Mouse (Mus musculus): ENCODE measurements around the gene Nsun7. TPM values are rescaled to one million over a fixed set of nuclear protein-coding genes. Genes with fewer than 3 reads are reported as not detected.

The Nsun7 gene
- polyA plus RNA-seq, 1 experiment from 2014 or later, result 0.52 TPM

DNA sequence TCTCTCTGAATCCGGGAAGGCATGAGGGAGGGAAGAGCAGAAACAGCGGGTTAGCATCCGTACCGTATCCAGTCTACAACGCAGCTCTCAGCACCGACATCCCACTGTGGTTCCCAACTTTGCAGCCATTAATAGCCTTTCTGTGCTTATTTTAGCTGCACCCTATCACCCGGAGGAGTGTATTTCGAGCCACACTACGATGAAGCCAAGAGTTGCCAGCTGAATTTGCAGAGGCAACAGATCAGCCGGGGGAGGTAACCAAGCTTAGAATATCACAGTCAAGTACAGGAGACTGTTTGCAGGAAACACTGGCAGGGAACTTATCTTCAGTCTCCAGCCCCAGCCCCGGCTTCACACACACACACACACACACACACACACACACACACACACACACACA lies 63.9 kb downstream of the Nsun7 start:
- no peak overlapping the region for H3K4me3 ChIP-seq (ENCODE audit: low read depth, low read length)
- no peaks in the 10 kb centered on the region for H3K27me3 ChIP-seq (ENCODE audit: control insufficient read depth, insufficient read depth, low read length)
- H3K9ac ChIP-seq (replicated peaks; ENCODE audit: low read length), result no peak overlapping the region
- ATAC-seq (replicated peaks; ENCODE audit: insufficient number of reproducible peaks, low FRiP score, low TSS enrichment, low read depth) (no peak), DNase-seq (ENCODE audit: low spot score) (no peak)
- WGBS, result 90% methylated on average over 11 of the region's 11 CpGs
- H3K4me2 ChIP-seq (ENCODE audit: low read depth, low read length), result no peak overlapping the region
- no peaks in the 10 kb centered on the region for H3K4me1 ChIP-seq (ENCODE audit: control insufficient read depth, insufficient read depth, low read length)
- H3K9me3 ChIP-seq (replicated peaks; ENCODE audit: control insufficient read depth, low read length), result no peaks in the 10 kb centered on the region
- no peaks in the 10 kb centered on the region for H3K36me3 ChIP-seq (replicated peaks; ENCODE audit: control insufficient read depth, insufficient read depth, low read depth, low read length)
- no peak overlapping the region for H3K27ac ChIP-seq (replicated peaks; ENCODE audit: low read depth, low read length)

DNA sequence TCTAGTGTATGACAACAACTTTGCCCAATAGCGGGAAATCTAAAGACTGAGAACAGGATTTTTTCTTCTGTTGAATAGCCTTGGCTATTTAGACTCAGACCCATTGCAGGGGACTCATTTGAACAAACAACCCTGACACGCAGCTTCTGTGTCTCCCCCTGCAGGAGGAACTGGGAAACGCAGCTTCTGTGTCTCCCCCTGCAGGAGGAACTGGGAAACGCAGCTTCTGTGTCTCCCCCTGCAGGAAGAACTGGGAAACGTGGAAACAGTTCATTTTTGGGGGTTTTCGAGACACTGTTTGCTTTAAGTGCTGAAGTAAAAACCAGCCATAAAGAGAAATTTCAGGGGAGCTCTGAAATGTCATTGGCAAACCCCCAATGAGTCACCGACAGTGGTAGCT lies 66.7 kb downstream of the Nsun7 start:
- Histone ChIP-seq H3K4me3 (ENCODE audit: low read depth, low read length) (no peak overlapping the region), H3K36me3 (replicated peaks; ENCODE audit: control insufficient read depth, insufficient read depth, low read depth, low read length) (no peaks in the 10 kb centered on the region), H3K9ac (replicated peaks; ENCODE audit: low read length) (no peak overlapping the region), H3K27me3 (ENCODE audit: control insufficient read depth, insufficient read depth, low read length) (no peaks in the 10 kb centered on the region), H3K4me1 (ENCODE audit: control insufficient read depth, insufficient read depth, low read length) (no peaks in the 10 kb centered on the region), H3K9me3 (replicated peaks; ENCODE audit: control insufficient read depth, low read length) (no peaks in the 10 kb centered on the region), H3K4me2 (ENCODE audit: low read depth, low read length) (no peak overlapping the region), H3K27ac (replicated peaks; ENCODE audit: low read depth, low read length) (no peak overlapping the region)
- WGBS, result 76% methylated on average over 7 of the region's 7 CpGs
- ATAC-seq (replicated peaks; ENCODE audit: insufficient number of reproducible peaks, low FRiP score, low TSS enrichment, low read depth) (no peak), DNase-seq (ENCODE audit: low spot score) (no peak)

DNA sequence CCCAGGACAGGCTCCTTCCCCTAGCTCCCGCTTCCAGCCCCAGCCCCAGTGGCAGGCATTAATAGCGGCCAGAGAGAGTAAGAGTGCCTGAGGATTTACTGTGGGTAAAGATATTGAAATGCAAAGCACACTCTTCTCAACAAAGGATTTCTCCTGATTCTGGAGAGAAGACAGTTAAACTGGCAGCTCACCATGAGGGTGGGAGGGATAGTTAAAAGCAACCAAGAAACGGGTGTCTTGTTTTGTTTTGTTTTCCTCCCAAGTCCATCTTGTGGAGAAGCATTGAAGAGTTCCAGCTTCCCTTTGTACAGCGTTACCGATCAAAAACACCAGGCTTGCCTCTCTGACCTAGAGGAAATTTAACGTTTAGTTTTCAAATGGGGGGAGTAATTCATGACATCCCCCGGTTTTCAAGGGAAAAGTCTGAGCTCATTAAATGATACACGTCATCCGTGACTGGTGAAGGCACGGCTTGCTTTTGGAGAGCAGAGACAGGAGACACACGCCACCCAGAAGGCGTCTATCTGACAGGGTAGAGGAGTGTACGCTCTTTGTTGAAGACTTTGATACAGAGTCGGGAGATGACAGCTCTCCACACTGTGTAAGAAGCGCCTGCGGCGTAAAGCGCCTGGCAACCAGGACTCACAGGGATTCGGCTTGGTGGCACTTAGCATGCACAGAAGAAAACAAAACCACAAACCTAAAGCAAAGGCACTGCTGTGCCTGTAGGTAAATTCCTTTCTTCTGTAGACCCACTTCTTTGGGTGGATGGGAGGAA lies 68.4 kb downstream of the Nsun7 start:
- no peaks in the 10 kb centered on the region for H3K27me3 ChIP-seq (ENCODE audit: control insufficient read depth, insufficient read depth, low read length)
- no peak overlapping the region for H3K4me2 ChIP-seq (ENCODE audit: low read depth, low read length)
- DNase-seq (ENCODE audit: low spot score) (no peak), ATAC-seq (replicated peaks; ENCODE audit: insufficient number of reproducible peaks, low FRiP score, low TSS enrichment, low read depth) (no peak)
- H3K9ac ChIP-seq (replicated peaks; ENCODE audit: low read length), result no peak overlapping the region
- 42% methylated on average over 19 of the region's 19 CpGs for WGBS
- H3K4me1 ChIP-seq (ENCODE audit: control insufficient read depth, insufficient read depth, low read length), result no peaks in the 10 kb centered on the region
- no peaks in the 10 kb centered on the region for H3K9me3 ChIP-seq (replicated peaks; ENCODE audit: control insufficient read depth, low read length)
- H3K36me3 ChIP-seq (replicated peaks; ENCODE audit: control insufficient read depth, insufficient read depth, low read depth, low read length), result no peaks in the 10 kb centered on the region
- no peak overlapping the region for H3K27ac ChIP-seq (replicated peaks; ENCODE audit: low read depth, low read length)
- no peak overlapping the region for H3K4me3 ChIP-seq (ENCODE audit: low read depth, low read length)

DNA sequence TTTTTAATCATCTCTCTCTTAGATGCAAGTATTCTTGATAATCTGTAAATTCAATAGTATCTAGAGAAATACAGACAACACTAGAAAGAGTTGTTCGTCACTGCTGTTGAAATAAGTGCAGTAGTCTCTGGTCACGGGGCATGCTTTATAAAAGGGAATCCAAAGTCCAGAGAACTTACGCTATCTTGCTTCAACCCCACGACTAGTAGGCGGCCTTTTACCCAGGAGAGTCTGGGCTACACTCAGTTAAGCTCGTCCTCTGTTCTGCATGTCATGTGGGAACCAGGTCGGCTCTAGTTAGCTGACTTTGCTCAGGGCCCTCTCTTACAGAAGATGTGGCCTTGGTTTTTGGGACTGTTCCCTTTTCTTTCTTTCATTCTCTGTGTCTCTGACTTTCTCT lies 69.1 kb downstream of the Nsun7 start:
- Histone ChIP-seq H3K27me3 (ENCODE audit: control insufficient read depth, insufficient read depth, low read length) (no peaks in the 10 kb centered on the region), H3K9ac (replicated peaks; ENCODE audit: low read length) (no peak overlapping the region), H3K4me2 (ENCODE audit: low read depth, low read length) (no peak overlapping the region), H3K4me1 (ENCODE audit: control insufficient read depth, insufficient read depth, low read length) (no peaks in the 10 kb centered on the region), H3K27ac (replicated peaks; ENCODE audit: low read depth, low read length) (no peak overlapping the region), H3K36me3 (replicated peaks; ENCODE audit: control insufficient read depth, insufficient read depth, low read depth, low read length) (no peaks in the 10 kb centered on the region), H3K9me3 (replicated peaks; ENCODE audit: control insufficient read depth, low read length) (no peaks in the 10 kb centered on the region), H3K4me3 (ENCODE audit: low read depth, low read length) (no peak overlapping the region)
- ATAC-seq (replicated peaks; ENCODE audit: insufficient number of reproducible peaks, low FRiP score, low TSS enrichment, low read depth), result no peak
- WGBS, result 77% methylated on average over 7 of the region's 7 CpGs
- DNase-seq (ENCODE audit: low spot score), result no peak

DNA sequence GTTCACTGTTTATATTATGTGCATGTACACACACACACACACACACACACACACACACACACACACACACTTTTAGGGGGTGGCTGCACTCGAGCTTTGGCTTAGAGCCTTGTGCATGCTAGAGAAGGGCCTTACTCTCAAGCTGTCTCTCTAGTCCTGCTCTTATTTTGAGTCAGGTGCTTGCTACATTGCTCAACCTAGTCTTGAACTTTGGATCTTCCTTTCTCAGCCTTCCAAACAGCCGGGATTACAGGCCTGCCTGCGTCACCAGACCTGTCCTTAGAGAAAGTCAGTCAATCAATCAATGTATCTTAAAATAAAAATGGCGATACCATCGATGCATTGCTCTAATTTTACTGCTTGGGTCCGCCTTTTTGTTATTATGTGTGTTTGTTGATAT lies 71.1 kb downstream of the Nsun7 start:
- Histone ChIP-seq H3K36me3 (replicated peaks; ENCODE audit: control insufficient read depth, insufficient read depth, low read depth, low read length) (no peaks in the 10 kb centered on the region), H3K4me3 (ENCODE audit: low read depth, low read length) (no peak overlapping the region), H3K9me3 (replicated peaks; ENCODE audit: control insufficient read depth, low read length) (no peaks in the 10 kb centered on the region), H3K4me2 (ENCODE audit: low read depth, low read length) (no peak overlapping the region), H3K4me1 (ENCODE audit: control insufficient read depth, insufficient read depth, low read length) (no peaks in the 10 kb centered on the region), H3K27me3 (ENCODE audit: control insufficient read depth, insufficient read depth, low read length) (no peaks in the 10 kb centered on the region), H3K27ac (replicated peaks; ENCODE audit: low read depth, low read length) (no peak overlapping the region), H3K9ac (replicated peaks; ENCODE audit: low read length) (no peak overlapping the region)
- 89% methylated on average over 6 of the region's 6 CpGs for WGBS
- DNase-seq (ENCODE audit: low spot score), result no peak
- no peak for ATAC-seq (replicated peaks; ENCODE audit: insufficient number of reproducible peaks, low FRiP score, low TSS enrichment, low read depth)

DNA sequence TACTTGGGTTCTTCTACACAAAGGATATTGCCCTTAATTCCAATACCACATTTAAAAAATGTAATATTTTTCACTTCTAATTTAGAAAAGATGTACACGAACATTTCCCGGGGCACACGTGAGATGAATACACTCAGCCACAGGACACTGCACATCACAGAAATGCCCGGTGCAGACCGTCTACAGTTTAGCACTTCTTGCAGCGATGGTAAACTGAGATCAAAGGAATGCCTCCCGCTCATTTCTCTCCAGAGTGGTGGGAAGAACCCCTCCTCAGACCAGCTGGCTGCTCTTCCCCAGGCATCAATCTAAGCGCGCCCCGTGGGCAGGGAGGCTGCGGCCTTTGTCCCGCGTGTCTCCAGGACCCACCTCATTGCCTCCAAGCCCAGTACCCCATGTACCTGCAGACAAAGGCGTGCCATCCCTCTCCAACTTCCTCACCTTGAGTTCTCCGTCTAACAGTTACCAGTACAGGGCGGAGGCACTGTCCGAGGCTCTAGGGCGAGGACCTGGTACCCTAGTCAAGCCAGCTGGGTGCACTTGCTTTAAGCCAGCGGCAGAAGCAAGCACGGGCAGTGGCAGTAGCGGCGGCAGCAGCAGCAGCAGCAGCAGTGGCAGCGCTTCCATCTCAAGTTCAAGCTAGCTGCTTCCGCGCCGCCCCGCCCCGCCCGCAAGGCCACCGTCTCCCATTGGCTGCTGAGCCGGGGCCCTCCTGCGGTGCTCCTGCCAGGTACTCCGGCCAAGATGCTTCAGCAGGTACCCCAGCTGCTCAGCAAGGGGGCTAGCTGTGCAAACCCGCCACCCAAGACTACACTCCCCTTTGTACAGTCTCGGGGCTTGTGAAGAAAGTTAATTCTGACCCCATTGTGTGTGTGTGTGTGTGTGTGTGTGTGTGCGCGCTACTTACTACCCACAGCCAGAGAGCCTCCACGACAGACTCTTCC lies 77.6 kb downstream of the Nsun7 start:
- Histone ChIP-seq H3K4me1 (ENCODE audit: control insufficient read depth, insufficient read depth, low read length) (no peaks in the 10 kb centered on the region), H3K27me3 (ENCODE audit: control insufficient read depth, insufficient read depth, low read length) (no peaks in the 10 kb centered on the region), H3K4me3 (ENCODE audit: low read depth, low read length) (peak overlapping the region; percentile 40), H3K27ac (replicated peaks; ENCODE audit: low read depth, low read length) (no peak overlapping the region), H3K4me2 (ENCODE audit: low read depth, low read length) (peak overlapping the region; percentile 88), H3K36me3 (replicated peaks; ENCODE audit: control insufficient read depth, insufficient read depth, low read depth, low read length) (no peaks in the 10 kb centered on the region), H3K9me3 (replicated peaks; ENCODE audit: control insufficient read depth, low read length) (no peaks in the 10 kb centered on the region), H3K9ac (replicated peaks; ENCODE audit: low read length) (peak overlapping the region; percentile 70)
- 6% methylated on average over 38 of the region's 38 CpGs for WGBS
- peak; percentile 70 for DNase-seq (ENCODE audit: low spot score)
- ATAC-seq (replicated peaks; ENCODE audit: insufficient number of reproducible peaks, low FRiP score, low TSS enrichment, low read depth), result peak; percentile 74

DNA sequence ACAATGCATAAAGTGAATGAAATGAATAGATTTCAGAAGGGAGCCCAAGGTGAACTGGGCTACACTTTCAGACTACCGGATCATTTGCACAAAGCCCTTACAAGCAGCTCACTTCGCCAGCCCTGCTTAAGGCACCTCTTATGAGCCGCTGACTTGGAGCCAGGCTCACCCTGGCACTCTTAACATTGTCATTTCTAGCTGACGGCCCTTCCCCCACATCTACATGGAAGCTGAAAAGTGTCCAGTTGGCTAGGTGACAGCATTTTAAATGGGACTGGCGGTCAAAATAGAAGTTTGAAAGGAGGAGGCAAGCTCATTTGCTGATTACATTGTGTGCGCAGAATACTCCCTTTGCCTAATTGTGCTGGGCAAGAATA lies 78.3 kb downstream of the Nsun7 start:
- no peak for ATAC-seq (replicated peaks; ENCODE audit: insufficient number of reproducible peaks, low FRiP score, low TSS enrichment, low read depth)
- no peak for DNase-seq (ENCODE audit: low spot score)
- 42% methylated on average over 6 of the region's 6 CpGs for WGBS
- H3K27ac ChIP-seq (replicated peaks; ENCODE audit: low read depth, low read length), result no peak overlapping the region
- no peaks in the 10 kb centered on the region for H3K36me3 ChIP-seq (replicated peaks; ENCODE audit: control insufficient read depth, insufficient read depth, low read depth, low read length)
- no peaks in the 10 kb centered on the region for H3K27me3 ChIP-seq (ENCODE audit: control insufficient read depth, insufficient read depth, low read length)
- peak overlapping the region; percentile 88 for H3K4me2 ChIP-seq (ENCODE audit: low read depth, low read length)
- no peak overlapping the region for H3K9ac ChIP-seq (replicated peaks; ENCODE audit: low read length)
- H3K9me3 ChIP-seq (replicated peaks; ENCODE audit: control insufficient read depth, low read length), result no peaks in the 10 kb centered on the region
- no peaks in the 10 kb centered on the region for H3K4me1 ChIP-seq (ENCODE audit: control insufficient read depth, insufficient read depth, low read length)
- peak overlapping the region; percentile 40 for H3K4me3 ChIP-seq (ENCODE audit: low read depth, low read length)

DNA sequence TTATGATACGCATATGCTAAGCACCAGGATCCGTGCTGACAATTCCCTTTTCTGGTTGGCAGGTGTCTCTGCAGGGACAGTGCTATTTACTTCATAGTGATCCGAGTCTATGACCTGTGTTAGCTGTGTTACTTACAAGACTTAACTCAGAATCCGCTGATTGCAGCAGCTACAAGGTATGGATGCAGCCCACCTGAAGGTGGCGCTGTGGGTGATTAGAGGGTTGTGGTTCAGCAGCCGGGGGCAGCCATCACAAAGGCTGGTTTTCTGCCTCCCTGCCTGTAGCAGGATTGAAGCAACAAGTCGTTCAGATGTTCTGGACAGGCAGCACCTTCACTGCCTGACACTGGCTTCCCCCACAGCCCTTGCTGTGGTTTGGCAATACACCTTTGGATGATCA lies 78.9 kb downstream of the Nsun7 start:
- WGBS, result 31% methylated on average over 7 of the region's 7 CpGs
- no peak for ATAC-seq (replicated peaks; ENCODE audit: insufficient number of reproducible peaks, low FRiP score, low TSS enrichment, low read depth)
- no peak overlapping the region for H3K4me3 ChIP-seq (ENCODE audit: low read depth, low read length)
- no peaks in the 10 kb centered on the region for H3K9me3 ChIP-seq (replicated peaks; ENCODE audit: control insufficient read depth, low read length)
- no peak overlapping the region for H3K4me2 ChIP-seq (ENCODE audit: low read depth, low read length)
- H3K36me3 ChIP-seq (replicated peaks; ENCODE audit: control insufficient read depth, insufficient read depth, low read depth, low read length), result no peaks in the 10 kb centered on the region
- H3K4me1 ChIP-seq (ENCODE audit: control insufficient read depth, insufficient read depth, low read length), result no peaks in the 10 kb centered on the region
- H3K27me3 ChIP-seq (ENCODE audit: control insufficient read depth, insufficient read depth, low read length), result no peaks in the 10 kb centered on the region
- peak; percentile 57 for DNase-seq (ENCODE audit: low spot score)
- H3K9ac ChIP-seq (replicated peaks; ENCODE audit: low read length), result no peak overlapping the region
- H3K27ac ChIP-seq (replicated peaks; ENCODE audit: low read depth, low read length), result no peak overlapping the region
